Mouse (Mus musculus) left cerebral cortex, postnatal 14 days (tissue): ENCODE measurements around the gene Tax1bp3. TPM values are rescaled to one million over a fixed set of nuclear protein-coding genes. Genes with fewer than 3 reads are reported as not detected.

Source experiments
- DNase-seq, 2 experiments: peaks; one replicate each; pipeline ENCODE4 v3.0.0; 2021 to 2022; ENCODE audit warnings: low spot score in 2 of 2, mixed read lengths in 1 of 2
- intact Hi-C: fragments of 180-260 bp; cut with DNase I; formaldehyde crosslinking; loops from one replicate; pipeline ENCODE4 v1.15.1; 2025
- total RNA-seq, 2 experiments: library from RNA; stranded (reverse); gene quantifications; 2 replicates each; pipeline ENCODE4 v1.2.3; 2021

The Tax1bp3 gene
- total RNA-seq, 2 experiments from 2014 or later: 14.5 to 16.3 TPM

GRCm38 (mm10) chr11:73219671-73220070 is 42.8 kb downstream of the Tax1bp3 start:
- intact Hi-C loops: no loop called here
- no peak for DNase-seq

DNA sequence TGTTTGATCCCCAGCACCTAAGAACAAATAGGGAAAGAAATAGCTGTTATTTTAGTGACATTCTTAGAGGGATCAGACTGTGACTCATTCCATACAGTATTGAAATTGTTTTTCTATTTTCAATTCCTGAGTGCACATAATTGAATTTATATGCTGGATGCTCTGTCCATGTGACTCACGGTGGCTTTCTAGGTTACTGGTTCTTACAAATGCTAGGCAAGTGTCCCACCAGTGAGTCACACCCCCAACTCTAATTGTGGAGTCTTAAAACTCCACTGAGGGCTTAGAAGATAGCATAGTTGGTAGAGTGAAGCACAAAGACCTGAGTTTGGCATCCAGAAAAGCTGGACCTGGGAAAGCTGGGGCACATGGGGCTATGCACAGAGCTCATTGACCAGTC is 43.8 kb downstream of the Tax1bp3 start:
- no peak for DNase-seq
- intact Hi-C loops: no loop called here

DNA sequence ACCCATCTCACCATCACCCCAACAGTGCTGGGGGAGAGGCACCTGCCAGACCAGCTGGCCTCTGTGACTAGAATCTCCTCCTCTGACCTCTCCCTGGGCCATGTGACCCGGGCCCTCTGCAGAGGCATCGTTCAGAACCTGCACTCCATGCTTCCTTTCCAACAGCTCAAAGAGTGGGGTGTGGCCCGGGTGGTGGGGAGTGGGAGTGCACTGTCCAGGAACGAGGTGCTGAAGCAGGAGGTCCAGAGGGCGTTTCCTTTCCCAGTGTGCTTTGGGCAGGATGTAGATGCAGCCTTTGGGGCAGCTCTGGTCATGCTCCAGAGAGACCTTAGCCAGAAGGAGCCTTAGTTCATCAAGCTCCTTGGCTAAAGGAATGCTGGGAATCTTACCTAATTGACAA is 46.0 kb downstream of the Tax1bp3 start:
- no peak for DNase-seq
- intact Hi-C loops: no loop called here

- intact Hi-C loops: no loop called here
- no peak for DNase-seq
These were observed 47.1 kb downstream of the Tax1bp3 start for GRCm38 (mm10) chr11:73223966-73224365.

- no peak for DNase-seq
These were observed 49.0 kb downstream of the Tax1bp3 start for GRCm38 (mm10) chr11:73225856-73226255.

DNA sequence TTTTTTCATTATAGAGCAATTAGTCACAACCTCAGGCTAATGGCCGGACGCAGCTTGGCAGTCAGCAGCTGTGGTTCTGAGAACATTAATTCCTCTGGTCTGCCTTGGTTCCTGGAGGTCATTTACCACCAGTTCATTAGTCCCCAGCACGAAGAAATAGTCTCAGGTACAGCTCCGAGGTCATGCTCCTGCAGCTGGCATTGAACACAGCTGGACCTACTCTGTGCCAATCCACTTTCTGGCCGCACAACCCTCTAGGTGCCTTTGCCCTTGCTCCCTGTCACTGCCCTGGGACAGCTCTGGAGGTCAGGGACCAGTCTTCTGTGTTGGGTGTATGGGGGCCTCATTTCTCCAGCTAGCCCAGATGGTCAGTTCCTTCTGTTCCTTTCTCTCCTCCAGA is 52.0 kb downstream of the Tax1bp3 start:
- intact Hi-C loops: no loop called here
- DNase-seq: no peak

More at GRCm38 (mm10) chr11:73225856-73226255, 49.0 kb downstream of the Tax1bp3 start:
- intact Hi-C loops: no loop called here

- intact Hi-C loops: no loop called here
- DNase-seq: no peak
These were observed 53.2 kb downstream of the Tax1bp3 start for GRCm38 (mm10) chr11:73230081-73230480.

- intact Hi-C loops: no loop called here
- peak in 1 of 2 experiments; percentile 79 for DNase-seq
These were observed 55.6 kb downstream of the Tax1bp3 start for GRCm38 (mm10) chr11:73232513-73232912.

Other genes with a start within 250 kb of the Tax1bp3 start
- gene Atp2a3, start 215.9 kb upstream of the Tax1bp3 start, total RNA-seq: 1 to 10 TPM; 7.9 to 8.5 TPM
- gene P2rx1, start 178.0 kb upstream of the Tax1bp3 start, total RNA-seq: 1 to 10 TPM; 1.2 to 1.3 TPM
- 10 to 100 TPM; 47.2 to 53.4 TPM for gene Camkk1, start 158.1 kb upstream of the Tax1bp3 start, total RNA-seq
- 1 to 10 TPM; 8.0 to 9.7 TPM for gene Ncbp3, start 129.3 kb upstream of the Tax1bp3 start, total RNA-seq
- under 1 TPM; 0.53 to 0.55 TPM for gene Itgae, start 86.5 kb upstream of the Tax1bp3 start, total RNA-seq
- under 1 TPM; 0.40 to 0.61 TPM for gene Haspin, start 38.8 kb upstream of the Tax1bp3 start, total RNA-seq
- gene P2rx5, start 16.7 kb upstream of the Tax1bp3 start, total RNA-seq: under 1 TPM; 0.24 to 0.76 TPM
- 10 to 100 TPM; 67.0 to 70.3 TPM for gene Emc6, start within 50 bp of the Tax1bp3 start, total RNA-seq
- 10 to 100 TPM; 15.5 to 18.9 TPM for gene Ctns, start 22.0 kb downstream of the Tax1bp3 start, total RNA-seq
- 1 to 10 TPM; 2.2 TPM for gene Shpk, start 22.4 kb downstream of the Tax1bp3 start, total RNA-seq
- gene Trpv1, start 57.2 kb downstream of the Tax1bp3 start, total RNA-seq: under 1 TPM; 0.13 to 0.42 TPM
- under 1 TPM; 0.17 to 0.35 TPM for gene Trpv3, start 90.3 kb downstream of the Tax1bp3 start, total RNA-seq
- gene Aspa, start 152.5 kb downstream of the Tax1bp3 start, total RNA-seq: 1 to 10 TPM; 3.2 to 4.0 TPM
- gene Gm49340, start 152.7 kb downstream of the Tax1bp3 start, total RNA-seq: not detected
- not detected for gene Spata22, start 152.7 kb downstream of the Tax1bp3 start, total RNA-seq
- gene Olfr20, start 173.7 kb downstream of the Tax1bp3 start, total RNA-seq: not detected
- gene Olfr376, start 194.2 kb downstream of the Tax1bp3 start, total RNA-seq: not detected
- not detected for gene Olfr1, start 222.5 kb downstream of the Tax1bp3 start, total RNA-seq